Mouse (Mus musculus): Measurements from ENCODE around the gene Gdpgp1. TPM values are rescaled to one million over a fixed set of nuclear protein-coding genes. Genes with fewer than 3 reads are reported as not detected.

Gene Gdpgp1
- polyA plus RNA-seq (2012; rRNA removed) = 2.4 and 3.2 TPM in 2 replicates

GRCm38 (mm10) chr7:80232489-80233029 lies at the start of gene Gdpgp1, which contains the start of gene Cib1:
Gdpgp1 (plus strand) TSS chr7:80232865.
Cib1 (minus strand) TSS chr7:80232813.
- Histone ChIP-seq H3K4me3 (replicated peaks; ENCODE audit: extremely low read depth, low read depth, low read length) (peak within 1 kb of the TSS; percentile 88), H3K4me1 (ENCODE audit: control insufficient read depth, insufficient read depth, low read length) (peaks cover 4% of the 10 kb centered on the region; the same call in 1 of the 2 replicates)
- under 1% methylated on average over 56 of the region's 56 CpGs for WGBS
- peak; percentile 97 for DNase-seq
- TF ChIP-seq POLR2A (IDR thresholded peaks at IDR 0.05; ENCODE audit: borderline replicate concordance, extremely low read depth, low read depth, low read length) = peak; percentile 85; the same call in 1 of the 2 replicates
- no peak for TF ChIP-seq CTCF (IDR thresholded peaks at IDR 0.05; ENCODE audit: insufficient read depth, low read length)

DNA sequence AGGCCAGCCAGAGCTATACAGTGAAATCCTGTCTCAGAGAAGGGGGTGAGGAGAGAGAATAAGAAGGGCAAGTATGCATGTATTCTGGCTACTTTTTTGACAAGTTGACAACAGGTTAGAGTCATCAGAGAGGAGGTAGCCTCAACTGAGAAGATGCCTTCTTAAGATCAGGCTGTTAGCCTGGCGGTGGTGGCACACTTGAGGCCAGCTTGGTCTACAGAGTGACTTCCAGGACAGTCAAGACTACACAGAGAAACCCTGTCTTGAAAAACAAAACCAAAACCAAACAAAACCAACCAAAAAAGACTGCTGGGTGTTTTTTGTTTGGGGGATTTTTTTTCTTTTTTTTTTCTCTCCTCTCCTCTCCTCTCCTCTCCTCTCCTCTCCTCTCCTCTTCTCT lies 49.2 kb upstream of the Gdpgp1 start:
- no peak overlapping the region for H3K4me3 ChIP-seq (replicated peaks; ENCODE audit: extremely low read depth, low read depth, low read length)
- 91% methylated on average over 1 of the region's 1 CpGs for WGBS
- peaks cover 3% of the 10 kb centered on the region for H3K4me1 ChIP-seq (ENCODE audit: control insufficient read depth, insufficient read depth, low read length)
- DNase-seq = no peak
- TF ChIP-seq POLR2A (IDR thresholded peaks at IDR 0.05; ENCODE audit: borderline replicate concordance, extremely low read depth, low read depth, low read length) = no peak
- no peak for TF ChIP-seq CTCF (IDR thresholded peaks at IDR 0.05; ENCODE audit: insufficient read depth, low read length)

DNA sequence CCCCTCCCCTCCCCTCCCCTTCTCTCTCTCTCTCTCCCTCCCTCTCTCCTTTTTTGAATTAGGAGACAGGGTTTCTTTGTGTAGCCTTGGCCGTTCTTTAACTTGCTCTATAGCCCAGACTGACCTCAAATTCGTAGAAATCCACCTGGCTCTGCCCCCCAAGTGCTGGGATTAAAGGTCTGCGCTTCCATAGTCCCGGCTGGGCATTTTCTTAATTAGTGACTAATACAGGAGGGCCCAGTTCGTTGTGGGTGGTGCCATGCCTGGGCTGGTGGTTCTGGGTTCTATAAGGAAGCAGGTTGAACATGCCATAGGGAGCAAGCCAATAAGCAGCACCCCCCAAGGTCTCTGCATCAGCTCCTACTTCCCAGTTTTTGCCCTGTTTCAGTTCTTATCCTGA lies 48.7 kb upstream of the Gdpgp1 start:
- DNase-seq = no peak
- Histone ChIP-seq H3K4me1 (ENCODE audit: control insufficient read depth, insufficient read depth, low read length) (peaks cover 3% of the 10 kb centered on the region), H3K4me3 (replicated peaks; ENCODE audit: extremely low read depth, low read depth, low read length) (no peak overlapping the region)
- WGBS = 76% methylated on average over 4 of the region's 5 CpGs
- no peak for TF ChIP-seq POLR2A (IDR thresholded peaks at IDR 0.05; ENCODE audit: borderline replicate concordance, extremely low read depth, low read depth, low read length)
- TF ChIP-seq CTCF (IDR thresholded peaks at IDR 0.05; ENCODE audit: insufficient read depth, low read length) = no peak

GRCm38 (mm10) chr7:80184551-80184950 lies 48.1 kb upstream of the Gdpgp1 start:
- 26% methylated on average over 4 of the region's 4 CpGs for WGBS
- Histone ChIP-seq H3K4me3 (replicated peaks; ENCODE audit: extremely low read depth, low read depth, low read length) (no peak overlapping the region), H3K4me1 (ENCODE audit: control insufficient read depth, insufficient read depth, low read length) (peaks cover 3% of the 10 kb centered on the region)
- DNase-seq = no peak
- TF ChIP-seq POLR2A (IDR thresholded peaks at IDR 0.05; ENCODE audit: borderline replicate concordance, extremely low read depth, low read depth, low read length) (no peak), CTCF (IDR thresholded peaks at IDR 0.05; ENCODE audit: insufficient read depth, low read length) (no peak)

- 57% methylated on average over 6 of the region's 6 CpGs for WGBS
- no peak for TF ChIP-seq CTCF (IDR thresholded peaks at IDR 0.05; ENCODE audit: insufficient read depth, low read length)
- TF ChIP-seq POLR2A (IDR thresholded peaks at IDR 0.05; ENCODE audit: borderline replicate concordance, extremely low read depth, low read depth, low read length) = no peak
- DNase-seq = no peak
- Histone ChIP-seq H3K4me3 (replicated peaks; ENCODE audit: extremely low read depth, low read depth, low read length) (no peak overlapping the region), H3K4me1 (ENCODE audit: control insufficient read depth, insufficient read depth, low read length) (peaks cover 3% of the 10 kb centered on the region)
Measured at GRCm38 (mm10) chr7:80184968-80185367, 47.7 kb upstream of the Gdpgp1 start.

GRCm38 (mm10) chr7:80186021-80186420 lies 46.6 kb upstream of the Gdpgp1 start:
- 19% methylated on average over 8 of the region's 8 CpGs for WGBS
- peaks cover 3% of the 10 kb centered on the region for H3K4me1 ChIP-seq (ENCODE audit: control insufficient read depth, insufficient read depth, low read length)
- DNase-seq = no peak
- H3K4me3 ChIP-seq (replicated peaks; ENCODE audit: extremely low read depth, low read depth, low read length) = no peak overlapping the region
- no peak for TF ChIP-seq POLR2A (IDR thresholded peaks at IDR 0.05; ENCODE audit: borderline replicate concordance, extremely low read depth, low read depth, low read length)
- no peak for TF ChIP-seq CTCF (IDR thresholded peaks at IDR 0.05; ENCODE audit: insufficient read depth, low read length)

- H3K4me1 ChIP-seq (ENCODE audit: control insufficient read depth, insufficient read depth, low read length) = peaks cover 6% of the 10 kb centered on the region
- TF ChIP-seq CTCF (IDR thresholded peaks at IDR 0.05; ENCODE audit: insufficient read depth, low read length) (no peak), POLR2A (IDR thresholded peaks at IDR 0.05; ENCODE audit: borderline replicate concordance, extremely low read depth, low read depth, low read length) (peak; percentile 26; the same call in 1 of the 2 replicates)
- 5% methylated on average over 50 of the region's 51 CpGs for WGBS
- peak; percentile 89 for DNase-seq
- peak within 1 kb of the TSS; percentile 40 for H3K4me3 ChIP-seq (replicated peaks; ENCODE audit: extremely low read depth, low read depth, low read length)
Measured at GRCm38 (mm10) chr7:80186531-80187296, 46.0 kb upstream of the Gdpgp1 start, which contains the start of gene Sema4b. Sema4b (plus strand) TSS chr7:80186841.

DNA sequence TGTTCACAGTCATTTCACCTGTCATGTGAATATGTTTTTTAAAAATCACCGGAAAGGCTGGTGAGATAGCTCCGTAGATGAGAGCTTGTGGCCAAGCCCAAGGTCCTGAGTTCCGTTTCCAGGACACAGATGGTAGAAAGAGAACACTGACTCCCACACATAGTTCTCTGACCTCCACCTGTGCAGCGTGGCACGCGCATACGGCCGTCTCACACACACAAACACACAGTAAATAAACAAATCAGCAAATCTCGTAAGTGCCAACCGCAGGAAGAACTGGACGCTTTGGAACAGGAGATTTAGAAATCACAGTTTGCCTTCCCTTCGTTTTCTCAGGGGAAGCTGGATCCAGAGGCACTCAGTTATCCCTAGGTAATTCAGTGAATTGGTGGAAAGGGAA lies 45.2 kb upstream of the Gdpgp1 start:
- H3K4me3 ChIP-seq (replicated peaks; ENCODE audit: extremely low read depth, low read depth, low read length) = peak overlapping the region; percentile 19
- DNase-seq = no peak
- TF ChIP-seq POLR2A (IDR thresholded peaks at IDR 0.05; ENCODE audit: borderline replicate concordance, extremely low read depth, low read depth, low read length) (no peak), CTCF (IDR thresholded peaks at IDR 0.05; ENCODE audit: insufficient read depth, low read length) (no peak)
- 61% methylated on average over 12 of the region's 12 CpGs for WGBS
- peaks cover 6% of the 10 kb centered on the region for H3K4me1 ChIP-seq (ENCODE audit: control insufficient read depth, insufficient read depth, low read length)

- 94% methylated on average over 2 of the region's 2 CpGs for WGBS
- H3K4me1 ChIP-seq (ENCODE audit: control insufficient read depth, insufficient read depth, low read length) = peaks cover 9% of the 10 kb centered on the region
- no peak overlapping the region for H3K4me3 ChIP-seq (replicated peaks; ENCODE audit: extremely low read depth, low read depth, low read length)
- DNase-seq = no peak
- TF ChIP-seq CTCF (IDR thresholded peaks at IDR 0.05; ENCODE audit: insufficient read depth, low read length) = no peak
- no peak for TF ChIP-seq POLR2A (IDR thresholded peaks at IDR 0.05; ENCODE audit: borderline replicate concordance, extremely low read depth, low read depth, low read length)
Measured at GRCm38 (mm10) chr7:80188579-80189125, 44.0 kb upstream of the Gdpgp1 start.
